Mouse (Mus musculus) heart, postnatal 36 days (tissue): ENCODE measurements around the gene Cspg4. TPM values are rescaled to one million over a fixed set of nuclear protein-coding genes. Genes with fewer than 3 reads are reported as not detected.
"Not testable (repeated sequence)": the region's sequence is repeated elsewhere in the genome, so short reads cannot be mapped to it uniquely, and the experiment has no call there.

Experiments
- DNase-seq, 2 experiments: peaks; one replicate each; pipeline ENCODE4 v3.0.0; 2021 to 2022
- intact Hi-C: fragments of 180-260 bp; cut with DNase I; formaldehyde crosslinking; loops from one replicate; pipeline ENCODE4 v1.15.1; 2025
- total RNA-seq, 2 experiments: library from RNA; stranded (reverse); gene quantifications; 2 replicates each; pipeline ENCODE4 v1.2.3; 2021

Gene Cspg4
- total RNA-seq, 2 experiments from 2014 or later: 14.7 to 16.7 TPM

DNA sequence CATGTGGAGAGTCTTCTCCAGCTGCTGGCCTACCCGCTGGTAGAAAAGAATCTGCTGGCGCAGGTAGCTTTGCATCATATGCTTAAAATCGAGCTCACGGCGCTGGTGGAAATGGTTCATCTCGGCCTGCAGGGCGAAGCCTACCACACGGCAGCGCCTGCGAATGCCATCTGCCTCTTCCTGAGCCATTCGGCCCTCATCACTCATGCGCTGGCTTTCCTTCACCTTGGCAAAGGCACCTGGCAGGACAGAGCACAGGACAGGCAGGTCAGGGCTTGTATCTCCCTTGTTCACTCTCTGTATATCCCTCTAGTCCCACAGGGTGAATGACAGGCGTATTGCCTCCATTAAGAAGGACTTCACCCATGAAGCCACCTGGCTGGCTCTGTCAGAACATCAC lies 53.6 kb downstream of the Cspg4 start:
- intact Hi-C loops: no loop called here
- no peak for DNase-seq

GRCm38 (mm10) chr9:56922746-56923145 lies 57.9 kb downstream of the Cspg4 start:
- intact Hi-C loops: loop anchor here (2.0 kb wide), 1 partner anchor 26 kb away; no protein-coding TSS in a partner anchor

DNA sequence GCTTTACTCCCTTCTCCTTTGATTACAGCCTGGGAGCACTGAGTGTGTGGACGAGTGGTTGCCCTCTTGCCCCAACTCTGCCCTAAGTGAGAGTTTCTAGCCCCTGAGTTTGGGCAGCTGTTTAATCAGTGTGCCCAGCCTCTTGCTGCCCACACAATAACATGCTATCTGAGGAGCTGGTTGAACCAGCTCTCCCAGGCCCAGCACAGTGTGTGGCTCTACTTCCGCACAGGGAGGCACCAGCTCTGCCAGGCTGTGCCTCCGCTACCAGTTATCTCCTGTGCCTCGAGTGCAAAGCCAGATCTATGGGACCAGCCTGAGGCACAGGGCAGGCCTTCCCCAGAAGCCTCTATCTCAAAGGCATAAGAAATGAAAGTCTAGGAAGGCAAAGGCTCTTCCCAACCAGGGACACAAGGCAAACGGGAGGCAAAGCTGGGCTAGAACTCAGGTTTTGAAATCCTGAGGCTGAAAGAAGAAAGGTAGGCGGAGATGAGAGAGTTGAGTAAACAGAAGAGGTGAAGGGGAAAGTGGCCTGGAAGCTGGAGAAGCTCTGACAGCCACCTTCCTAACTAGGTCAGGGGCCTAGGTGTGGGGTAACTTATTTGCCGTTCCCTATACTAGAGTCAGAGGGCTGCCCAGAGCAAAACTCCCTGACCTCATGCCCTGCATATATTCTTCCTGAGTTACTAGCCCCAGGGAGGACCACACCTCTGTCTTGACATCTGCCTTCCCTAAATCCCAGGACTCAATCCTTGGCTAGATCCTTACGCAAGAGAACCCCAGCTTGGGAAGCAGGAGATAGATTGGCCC lies 59.2 kb downstream of the Cspg4 start:
- intact Hi-C loops: loop anchor here (2.0 kb wide), 1 partner anchor 27 kb away; no protein-coding TSS in a partner anchor
- no peak for DNase-seq

More at GRCm38 (mm10) chr9:56922746-56923145, 57.9 kb downstream of the Cspg4 start:
- DNase-seq: no peak

DNA sequence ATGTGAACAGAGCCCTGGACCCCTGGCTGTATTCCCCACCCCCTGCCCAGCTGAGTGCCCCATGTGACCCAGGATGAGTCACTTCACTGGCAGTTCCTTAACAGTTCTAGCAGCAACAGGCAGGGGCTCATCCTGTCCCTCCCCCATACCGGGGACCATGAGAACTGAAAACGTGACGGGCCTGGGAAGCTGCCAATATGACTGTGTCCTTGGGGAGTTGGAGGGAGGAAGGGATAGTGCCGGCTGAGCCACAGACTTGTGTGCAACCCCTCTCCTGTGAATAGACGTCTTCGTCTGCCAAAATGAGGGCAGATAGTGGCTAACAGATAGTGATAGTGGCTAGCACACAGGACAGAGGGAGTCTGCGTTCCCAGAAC lies 59.8 kb downstream of the Cspg4 start:
- intact Hi-C loops: no loop called here
- peak; percentile 90 to 92 for DNase-seq

- peak in 1 of 2 experiments; percentile 41 for DNase-seq
- intact Hi-C loops: loop anchor here (2.0 kb wide), 1 partner anchor 35 kb away; no protein-coding TSS in a partner anchor
These were observed 60.6 kb downstream of the Cspg4 start for GRCm38 (mm10) chr9:56925291-56926024.

DNA sequence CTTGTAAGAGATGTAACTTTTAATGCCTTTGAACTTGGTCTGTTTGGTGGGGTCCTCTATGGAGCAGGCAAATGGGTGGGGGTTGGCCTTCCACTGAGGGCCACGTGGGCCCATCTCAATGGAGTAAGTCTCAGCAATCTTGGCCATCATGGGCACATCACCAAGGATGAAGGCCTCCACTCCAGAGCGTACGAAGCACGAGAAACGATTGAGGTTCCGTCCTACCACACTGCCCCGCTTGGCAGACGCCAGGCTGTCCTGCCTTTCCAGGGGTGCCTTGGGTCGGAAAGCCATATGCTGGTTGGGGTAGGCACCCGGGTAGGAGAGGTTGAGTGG lies 61.2 kb downstream of the Cspg4 start:
- intact Hi-C loops: loop anchor here (2.0 kb wide), 1 partner anchor 35 kb away; no protein-coding TSS in a partner anchor

DNA sequence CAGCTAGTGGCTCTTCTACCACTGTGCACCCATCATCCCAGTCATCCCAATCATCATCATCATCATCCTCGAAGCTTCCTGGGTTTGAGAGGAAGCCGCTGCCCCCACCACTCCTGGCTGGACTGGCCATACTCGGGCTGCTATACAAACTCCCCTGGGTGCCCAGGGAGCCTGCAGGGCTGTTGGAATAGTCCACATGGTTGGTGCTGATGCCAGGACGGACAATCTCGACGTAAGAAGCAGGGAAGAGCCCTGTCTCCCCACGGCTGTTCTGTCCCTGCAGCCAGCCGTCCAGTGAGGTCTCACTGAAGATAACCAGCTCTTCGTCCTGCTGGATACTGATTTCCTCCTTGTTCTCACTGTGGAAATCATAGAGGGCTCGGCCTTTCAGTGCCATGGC lies 61.6 kb downstream of the Cspg4 start:
- intact Hi-C loops: loop anchor here (2.0 kb wide), 1 partner anchor 36 kb away; no protein-coding TSS in a partner anchor
- no peak for DNase-seq

More for the DNA sequence above, 61.2 kb downstream of the Cspg4 start:
- DNase-seq: no peak

GRCm38 (mm10) chr9:56927191-56928012 lies 62.6 kb downstream of the Cspg4 start:
- peak; percentile 59 to 71 for DNase-seq
- intact Hi-C loops: loop anchor here (1.0 to 2.0 kb wide), 3 partner anchors 23 to 204 kb away; partner anchors contain the start of gene Snupn

DNA sequence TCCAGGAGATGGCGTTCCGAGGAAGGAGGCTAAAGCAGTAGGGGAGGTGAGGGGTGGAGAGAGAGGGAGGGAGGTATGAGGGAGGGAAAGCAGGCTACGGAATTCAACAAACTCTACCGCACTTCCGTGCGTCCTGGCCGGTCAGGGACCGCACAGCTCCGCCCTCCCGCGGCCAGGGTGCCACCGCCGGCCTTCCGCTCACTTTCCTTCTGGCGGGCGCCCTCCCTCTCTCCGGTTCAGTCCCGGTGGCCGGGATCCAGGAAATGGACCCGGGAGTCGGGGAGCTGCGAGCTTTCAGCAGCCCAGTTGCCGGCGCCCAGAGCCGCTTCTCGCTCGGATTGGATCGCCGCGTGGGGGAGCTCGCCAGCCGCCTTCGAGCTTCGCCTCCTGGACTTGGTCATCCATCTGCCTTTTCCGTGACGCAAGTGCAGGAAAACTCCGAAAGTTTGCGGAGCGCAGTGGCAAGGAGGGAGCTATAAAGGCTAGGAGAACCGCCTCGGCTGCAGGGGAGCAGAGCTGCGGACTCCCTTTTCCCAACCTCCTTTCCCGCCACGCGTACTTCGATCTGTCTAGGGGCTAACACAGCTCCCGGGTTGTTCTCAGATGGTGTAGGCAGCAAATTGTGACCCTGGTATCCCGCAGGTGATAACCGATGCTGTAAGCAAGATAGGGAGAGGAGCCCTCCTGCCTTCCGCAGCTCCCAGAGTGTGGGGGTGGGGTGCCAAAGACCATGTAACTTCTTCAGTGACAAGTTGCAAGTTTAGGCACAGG lies 63.4 kb downstream of the Cspg4 start, which contains the start of gene Snx33:
TSS of gene Snx33 (minus strand) at position 331 of the 771 bp plus-strand sequence.
- intact Hi-C loops: loop anchor here (1.0 to 2.0 kb wide), 2 partner anchors 23 to 203 kb away; partner anchors contain the start of gene Snupn
- DNase-seq: peak; percentile 95 to 97

DNA sequence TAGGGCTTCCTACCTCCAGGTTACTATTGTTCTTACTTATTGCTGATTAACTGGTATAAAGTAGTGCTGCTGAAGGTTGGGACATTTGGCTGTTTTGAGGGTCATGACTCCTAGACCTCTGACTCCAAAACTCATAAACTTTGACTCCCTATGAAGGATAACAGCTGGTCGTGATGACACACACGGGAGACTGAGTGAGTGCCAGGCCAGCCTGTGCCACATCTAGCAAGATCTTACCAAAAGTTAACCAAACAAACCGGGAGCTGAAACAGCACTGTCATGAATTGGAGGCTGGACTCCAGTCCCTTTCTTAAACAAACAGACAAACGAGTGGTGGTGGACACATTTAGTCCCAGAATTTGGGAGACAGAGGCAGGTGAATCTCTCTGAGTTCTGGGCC lies 64.7 kb downstream of the Cspg4 start:
- DNase-seq: no peak
- intact Hi-C loops: loop anchor here (2.0 kb wide), 1 partner anchor 21 kb away; the partner anchor contains the start of gene Snupn

- no peak for DNase-seq
- intact Hi-C loops: no loop called here
These were observed 65.7 kb downstream of the Cspg4 start for GRCm38 (mm10) chr9:56930556-56930955.

DNA sequence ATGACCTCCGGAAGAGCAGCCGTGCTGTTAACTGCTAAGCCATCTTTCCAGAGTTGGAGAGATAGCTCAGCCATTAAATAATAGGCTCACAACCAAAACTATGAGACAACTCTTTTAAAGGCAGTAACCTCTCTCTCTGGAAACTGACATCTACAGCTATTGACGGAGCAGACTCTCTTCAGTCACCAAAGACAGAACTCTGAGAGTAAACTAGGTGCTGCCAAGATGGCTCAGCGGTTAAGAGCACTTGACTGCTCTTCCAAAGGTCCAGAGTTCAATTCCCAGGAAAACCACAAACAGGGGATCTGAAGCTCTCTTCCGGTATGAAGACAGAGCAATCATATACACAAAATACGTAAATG lies 72.0 kb downstream of the Cspg4 start:
- intact Hi-C loops: loop anchor here (5.0 kb wide), 1 partner anchor 60 kb away; no protein-coding TSS in a partner anchor
- DNase-seq: no peak

DNA sequence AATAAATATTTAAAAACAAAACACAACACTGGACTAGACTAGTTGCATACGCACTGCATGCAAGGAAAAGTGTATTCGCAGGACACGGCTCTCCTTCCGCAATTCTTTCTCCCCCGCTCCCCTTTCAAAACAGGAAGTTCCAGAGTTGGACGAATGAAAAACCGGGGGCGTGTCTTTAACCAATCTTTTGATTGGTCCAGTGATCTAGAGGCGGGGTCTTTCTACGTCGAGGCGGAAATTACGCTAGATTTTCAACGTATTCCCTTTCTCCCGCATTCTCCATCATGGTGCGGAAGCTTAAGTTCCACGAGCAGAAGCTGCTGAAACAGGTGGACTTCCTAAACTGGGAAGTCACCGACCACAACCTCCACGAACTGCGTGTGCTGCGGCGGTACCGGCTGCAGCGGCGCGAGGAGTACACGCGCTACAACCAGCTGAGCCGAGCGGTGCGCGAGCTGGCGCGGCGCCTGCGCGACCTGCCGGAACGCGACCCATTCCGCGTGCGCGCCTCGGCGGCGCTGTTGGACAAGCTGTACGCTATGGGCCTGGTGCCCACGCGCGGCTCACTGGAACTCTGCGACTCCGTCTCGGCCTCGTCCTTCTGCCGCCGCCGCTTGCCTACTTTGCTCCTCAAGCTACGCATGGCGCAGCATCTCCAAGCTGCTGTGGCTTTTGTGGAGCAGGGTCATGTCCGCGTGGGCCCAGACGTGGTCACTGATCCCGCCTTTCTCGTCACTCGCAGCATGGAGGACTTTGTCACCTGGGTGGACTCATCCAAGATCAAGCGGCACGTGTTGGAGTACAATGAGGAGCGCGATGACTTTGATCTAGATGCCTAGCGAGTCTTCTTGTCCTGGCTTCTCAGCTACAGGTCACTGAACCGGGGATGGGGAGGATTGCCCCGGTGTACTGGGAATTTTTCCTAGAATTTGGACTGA lies 72.7 kb downstream of the Cspg4 start, which contains the start of gene Imp3:
TSS of gene Imp3 (plus strand) at position 253 of the 938 bp plus-strand sequence.
- intact Hi-C loops: loop anchor here (1.0 to 5.0 kb wide), 2 partner anchors 13 to 60 kb away; partner anchors contain the start of gene Snupn
- DNase-seq: peak; percentile 82 to 91

DNA sequence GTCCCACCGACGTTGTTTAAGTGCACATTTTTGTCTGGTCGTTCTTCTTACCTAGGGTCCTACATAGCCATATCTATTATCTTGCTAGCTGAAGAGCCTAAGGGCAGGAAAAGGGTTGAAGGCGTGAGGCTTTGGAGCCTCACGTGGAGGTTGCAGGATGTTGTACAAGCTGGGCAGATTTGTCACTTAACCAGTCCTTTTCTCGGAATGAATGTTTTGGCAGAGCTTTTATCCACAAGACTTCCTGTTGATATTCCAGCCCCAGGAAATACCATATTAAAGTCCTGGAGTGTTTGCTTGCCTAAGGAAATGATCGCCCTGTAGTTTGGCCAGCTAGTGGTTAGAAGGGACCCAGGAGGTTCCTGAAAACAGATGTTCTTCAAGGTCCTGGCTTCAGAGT lies 73.5 kb downstream of the Cspg4 start:
- DNase-seq: peak in 1 of 2 experiments; percentile 39
- intact Hi-C loops: loop anchor here (1.0 to 5.0 kb wide), 2 partner anchors 12 to 59 kb away; partner anchors contain the start of gene Snupn

DNA sequence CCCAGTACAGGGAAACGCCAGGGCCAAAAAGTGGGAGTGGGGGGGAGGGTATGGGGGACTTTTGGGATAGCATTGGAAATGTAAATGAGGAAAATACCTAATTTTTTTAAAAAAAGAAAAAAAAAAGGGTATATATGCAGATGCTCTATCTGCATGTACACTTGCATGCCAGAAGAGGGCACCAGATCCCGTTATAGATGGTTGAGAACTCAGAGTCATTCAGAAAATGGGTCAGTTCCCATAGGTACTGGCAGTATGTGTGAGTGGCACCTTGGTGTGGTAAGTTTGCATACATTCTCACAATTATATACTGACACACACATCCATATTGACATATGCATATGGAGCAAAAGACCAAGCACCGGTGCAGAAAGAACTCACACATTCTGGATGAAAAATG lies 82.6 kb downstream of the Cspg4 start:
- peak; percentile 38 to 50 for DNase-seq

DNA sequence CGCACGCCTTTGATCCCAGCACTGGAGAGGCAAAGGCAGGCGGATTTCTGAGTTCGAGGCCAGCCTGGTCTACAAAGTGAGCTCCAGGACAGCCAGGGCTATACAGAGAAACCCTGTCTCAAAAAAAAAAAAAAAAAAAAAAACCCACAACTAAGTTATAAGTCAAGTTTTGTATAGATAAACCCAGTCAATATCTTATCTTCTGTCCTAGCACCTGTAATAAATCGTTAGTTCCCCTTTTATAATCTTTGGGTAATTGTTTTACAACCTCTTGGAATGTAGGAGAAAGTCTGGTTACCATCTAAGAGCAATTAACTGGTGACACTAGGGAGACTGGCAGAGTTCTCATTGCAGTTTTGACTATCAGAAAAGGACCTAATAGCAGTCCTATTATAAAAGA lies 83.9 kb downstream of the Cspg4 start:
- DNase-seq: not testable (repeated sequence)
- intact Hi-C loops: loop anchor here (2.0 to 5.0 kb wide), 2 partner anchors 89 to 182 kb away; partner anchors contain the start of gene Man2c1

More for the DNA sequence above, 82.6 kb downstream of the Cspg4 start:
- intact Hi-C loops: loop anchor here (5.0 kb wide), 1 partner anchor 90 kb away; no protein-coding TSS in a partner anchor
